Mouse (Mus musculus): ENCODE results near the gene Kifc3. TPM values are rescaled to one million over a fixed set of nuclear protein-coding genes. Genes with fewer than 3 reads are reported as not detected.
A peak's percentile ranks its signal among the peaks of the same experiment; 100 is the strongest.
"Not testable (repeated sequence)": the region's sequence is repeated elsewhere in the genome, so short reads cannot be mapped to it uniquely, and the experiment has no call there.

Gene Kifc3
- 10 to 100 TPM; 61.4 to 62.0 TPM for total RNA-seq (2021)

DNA sequence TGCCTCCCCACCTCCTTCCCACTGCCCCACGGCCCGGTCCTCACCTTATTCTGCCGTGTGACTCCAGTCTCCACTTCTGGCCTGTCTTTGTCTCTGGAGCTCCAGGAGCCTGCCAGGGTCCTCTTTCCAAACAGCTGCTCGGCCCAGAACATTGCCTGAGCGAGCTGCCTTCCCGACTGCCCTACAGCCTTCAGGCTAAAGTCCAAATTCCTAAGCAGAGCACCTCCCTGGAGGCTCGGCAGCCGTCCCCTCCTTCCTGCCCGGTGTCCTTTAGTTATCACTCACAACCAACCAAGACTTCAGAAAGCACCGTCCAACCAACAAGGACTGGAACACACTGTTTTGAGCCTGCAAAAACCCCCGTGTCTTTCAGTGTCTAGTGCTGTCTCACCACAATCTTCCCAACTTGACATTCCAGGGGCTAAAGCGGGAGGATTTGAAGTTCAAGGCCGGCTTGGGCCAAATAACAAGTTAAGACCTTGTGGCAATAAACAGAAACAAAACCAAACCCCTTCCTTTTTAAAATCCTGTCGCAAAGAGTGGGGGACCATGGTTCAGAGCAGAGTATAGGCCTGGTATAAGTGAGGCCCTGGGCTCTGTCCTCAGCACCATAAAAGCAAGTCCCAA is at the start of gene Kifc3:
Gene Kifc3, minus strand, starts transcription at position 164 of the 627 bp plus-strand sequence.
- no peak for DNase-seq

DNA sequence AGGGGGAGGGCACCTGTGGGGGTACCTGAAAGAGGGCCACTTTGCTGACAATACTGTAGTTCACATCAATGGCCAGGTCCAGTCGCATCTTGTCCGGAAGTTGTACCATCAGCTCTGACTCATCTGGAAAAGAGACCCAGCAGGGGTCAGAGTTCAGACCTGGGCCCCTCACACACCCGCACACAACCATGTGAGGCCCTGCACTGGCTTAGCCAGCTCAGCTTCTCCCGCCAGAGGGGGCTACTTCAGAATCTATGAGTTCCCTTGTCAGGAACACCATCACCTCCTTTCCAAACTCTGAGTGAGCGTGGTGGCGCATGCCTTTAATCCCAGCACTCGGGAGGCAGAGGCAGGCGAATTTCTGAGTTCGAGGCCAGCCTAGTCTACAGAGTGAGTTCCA is 49.4 kb upstream of the Kifc3 start:
- no peak for DNase-seq

DNA sequence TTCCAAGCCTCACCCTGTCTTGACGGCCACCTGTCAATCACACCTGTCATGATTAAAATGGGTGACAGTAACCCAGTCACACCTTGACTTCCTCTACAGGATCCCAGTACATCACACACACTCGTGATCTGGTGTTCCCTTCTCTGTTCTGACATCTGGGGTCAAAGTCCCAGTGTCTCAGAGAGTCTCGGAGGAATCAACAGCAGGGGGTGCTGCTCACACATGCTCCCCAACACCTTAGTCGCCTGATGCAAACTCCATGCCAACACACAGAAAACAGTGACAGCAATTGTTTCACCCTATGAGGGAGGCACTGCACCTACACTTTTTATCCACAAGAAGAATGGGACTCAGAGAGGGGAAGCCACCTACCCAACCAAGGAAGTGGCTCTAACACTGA is 47.2 kb upstream of the Kifc3 start:
- no peak for DNase-seq

DNA sequence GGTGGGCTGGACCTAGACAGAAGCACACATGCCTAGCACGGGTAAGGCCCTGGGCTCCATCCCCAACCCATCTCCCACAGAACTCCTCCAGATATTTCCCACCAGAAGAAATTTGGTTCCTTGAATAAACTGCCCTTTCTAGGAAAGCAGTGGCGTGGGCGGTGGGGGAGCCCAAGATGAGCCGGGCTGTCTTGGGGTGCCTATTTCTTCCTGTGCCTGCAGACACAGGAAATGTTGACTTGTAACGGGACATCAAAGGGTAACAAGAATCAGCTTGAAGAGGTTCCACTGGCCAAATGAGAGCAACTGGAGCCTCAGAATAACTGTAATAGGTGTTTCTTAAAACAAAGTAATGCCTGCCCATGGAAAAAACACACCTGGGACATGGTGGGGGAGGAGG is 44.7 kb upstream of the Kifc3 start:
- no peak for DNase-seq

DNA sequence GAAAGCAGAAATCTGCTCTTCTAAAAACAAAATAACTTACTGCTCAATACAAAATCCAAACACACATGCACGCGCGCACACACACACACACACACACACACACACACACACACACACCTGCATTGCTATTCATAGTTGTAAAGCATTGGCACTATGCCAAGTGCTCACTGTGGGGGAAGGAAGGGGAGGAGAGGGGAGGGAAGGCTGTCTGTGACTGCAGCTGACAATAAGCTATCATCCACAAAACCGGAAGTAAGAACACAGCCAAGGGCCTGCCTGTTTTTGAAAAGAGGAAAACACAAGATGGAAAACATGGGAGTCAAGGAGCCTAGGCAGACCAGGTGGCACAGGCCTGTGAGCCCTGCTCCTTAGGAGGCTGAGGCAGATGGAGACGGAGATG is 42.6 kb upstream of the Kifc3 start:
- DNase-seq: no peak

DNA sequence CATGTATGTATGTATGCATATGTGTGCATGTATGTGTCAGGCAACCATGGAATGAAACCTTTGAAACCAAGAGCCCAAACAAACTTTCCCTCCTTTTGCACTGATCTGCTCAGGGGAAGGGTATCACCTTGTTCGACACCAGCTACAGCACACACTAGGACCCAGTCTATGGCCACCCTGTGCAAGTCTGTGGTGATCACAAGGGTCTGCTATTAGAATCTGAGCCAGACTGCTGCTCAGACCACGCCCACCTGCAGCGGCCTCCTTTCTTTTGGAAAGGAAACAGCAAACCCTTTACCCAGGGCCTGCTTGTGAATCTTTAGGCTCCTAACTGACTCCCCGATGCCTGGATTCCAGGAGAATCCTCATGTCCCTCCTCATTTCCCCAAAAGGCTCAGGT is 41.2 kb upstream of the Kifc3 start:
- DNase-seq: no peak

DNA sequence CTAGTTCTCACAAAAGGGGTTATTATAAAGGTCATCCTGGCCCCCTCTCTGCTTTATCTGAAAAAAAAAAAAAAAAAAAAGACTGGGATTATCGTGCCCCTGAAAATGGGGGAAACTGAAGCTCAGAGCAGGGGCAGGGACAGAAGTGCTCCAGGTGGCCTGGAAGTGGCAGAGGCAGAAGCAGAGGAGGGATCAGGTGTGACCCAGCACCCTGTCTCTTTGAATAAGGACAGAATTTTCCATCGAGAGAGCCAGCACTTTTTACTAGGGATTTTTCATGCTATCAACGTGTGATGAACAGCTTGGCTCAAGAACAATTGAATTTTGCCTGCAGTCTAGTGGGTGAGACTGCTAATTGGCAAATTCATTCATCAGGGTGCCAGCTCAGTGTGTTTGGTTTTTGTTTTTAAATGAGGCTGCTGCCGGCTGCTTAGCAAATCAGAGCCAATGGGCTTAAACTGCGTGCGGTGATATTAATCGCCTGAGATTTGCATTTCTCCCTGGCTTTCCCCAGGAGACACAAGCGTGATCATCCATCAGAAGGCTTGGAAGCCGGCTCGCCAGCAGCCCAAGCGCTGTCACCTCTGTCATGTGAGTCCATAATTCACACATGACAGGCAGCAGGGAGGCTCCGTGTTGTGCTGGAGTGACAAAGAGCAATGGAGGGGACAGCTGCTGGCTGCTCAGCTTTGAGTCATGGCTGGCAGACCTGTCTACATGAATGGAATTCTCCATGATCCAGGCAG is 40.4 kb upstream of the Kifc3 start:
- peak; percentile 70 to 74 for DNase-seq

DNA sequence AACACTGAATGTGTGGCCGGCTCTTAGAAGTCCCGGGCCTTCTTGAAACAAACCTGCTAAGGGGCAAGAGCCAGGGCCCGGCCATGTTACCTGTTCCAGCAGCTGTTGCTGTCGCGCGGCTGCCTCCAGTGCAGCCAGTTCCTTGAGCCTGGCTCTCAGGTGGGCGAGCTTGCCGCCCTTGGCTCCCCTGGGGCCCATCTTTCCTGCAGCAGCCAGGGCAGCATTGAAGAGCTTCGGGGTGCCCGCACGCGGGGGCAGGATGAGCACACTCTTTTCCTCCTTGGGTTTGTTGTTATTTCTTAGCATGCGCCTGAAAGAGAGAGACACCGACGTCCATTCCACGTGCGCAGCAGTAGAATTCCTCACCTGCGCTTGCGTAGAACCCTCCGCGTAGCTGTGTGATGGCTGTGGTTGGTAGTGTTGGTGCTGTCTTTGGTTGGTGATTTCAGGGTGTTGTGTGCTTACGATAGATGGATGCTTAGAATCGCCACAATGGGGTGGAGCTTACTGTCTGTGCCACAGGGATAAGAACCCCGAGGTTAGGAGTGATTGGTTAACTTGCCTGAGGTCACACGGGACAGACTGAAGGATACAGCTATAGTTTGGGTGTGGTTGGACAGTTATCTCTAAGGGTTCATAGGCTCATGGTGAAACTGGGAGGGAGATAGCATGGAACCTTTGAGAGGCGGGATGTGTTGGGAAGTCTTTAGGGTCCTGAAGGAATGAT is 39.6 kb upstream of the Kifc3 start:
- no peak for DNase-seq

DNA sequence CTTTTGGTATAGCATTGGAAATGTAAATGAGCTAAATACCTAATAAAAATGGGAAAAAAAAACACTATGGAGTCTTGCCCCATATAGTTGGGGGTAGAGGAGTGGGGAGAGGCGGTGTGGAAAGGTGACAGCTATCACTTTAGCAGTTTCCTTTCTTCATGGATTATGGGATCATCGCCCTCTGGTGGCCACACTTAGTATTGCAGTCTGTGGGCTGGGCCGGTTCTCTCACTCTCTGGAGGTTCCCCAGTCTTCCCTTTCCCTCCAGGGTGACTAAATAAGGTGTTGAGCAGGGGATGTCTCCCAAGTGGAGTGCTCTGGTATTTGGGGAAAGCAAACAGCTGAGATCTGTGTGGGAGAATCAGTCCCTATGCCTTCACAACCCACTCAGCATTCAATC is 33.1 kb upstream of the Kifc3 start:
- peak; percentile 66 to 76 for DNase-seq

DNA sequence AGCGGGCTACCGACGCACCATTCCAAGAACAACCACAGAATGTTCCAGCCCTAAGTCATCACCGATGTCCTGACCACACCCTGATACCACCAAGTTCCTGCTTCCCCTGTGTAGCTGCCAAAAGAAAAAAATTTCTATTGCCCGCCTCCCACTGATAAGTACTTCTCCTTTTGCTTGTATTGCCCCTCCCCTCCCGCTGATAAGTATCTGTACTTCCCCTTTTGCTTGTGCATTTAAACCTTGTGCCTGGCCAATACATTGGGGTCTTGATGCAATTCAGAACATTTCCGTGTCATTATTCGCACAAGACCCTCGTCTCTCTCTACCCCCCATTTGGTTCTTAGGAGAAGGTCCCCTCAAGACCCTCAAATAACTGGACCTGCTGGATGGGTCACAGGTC is 27.5 kb upstream of the Kifc3 start:
- DNase-seq: not testable (repeated sequence)

DNA sequence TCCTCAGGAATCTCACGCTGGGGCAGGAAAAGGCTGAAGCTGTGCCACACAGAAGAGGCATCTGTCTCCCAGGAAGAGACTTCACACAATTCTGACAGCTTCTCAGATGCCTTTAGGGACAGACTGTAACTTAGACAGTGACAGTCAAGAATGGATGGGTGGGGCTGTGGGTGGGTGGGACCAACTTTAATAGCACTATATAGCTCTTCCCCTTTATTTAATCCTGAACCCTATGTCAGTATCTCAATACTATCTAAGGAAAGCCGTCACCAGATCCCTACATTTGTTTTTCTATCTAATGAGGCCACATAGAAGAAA is 24.5 kb upstream of the Kifc3 start:
- no peak for DNase-seq

DNA sequence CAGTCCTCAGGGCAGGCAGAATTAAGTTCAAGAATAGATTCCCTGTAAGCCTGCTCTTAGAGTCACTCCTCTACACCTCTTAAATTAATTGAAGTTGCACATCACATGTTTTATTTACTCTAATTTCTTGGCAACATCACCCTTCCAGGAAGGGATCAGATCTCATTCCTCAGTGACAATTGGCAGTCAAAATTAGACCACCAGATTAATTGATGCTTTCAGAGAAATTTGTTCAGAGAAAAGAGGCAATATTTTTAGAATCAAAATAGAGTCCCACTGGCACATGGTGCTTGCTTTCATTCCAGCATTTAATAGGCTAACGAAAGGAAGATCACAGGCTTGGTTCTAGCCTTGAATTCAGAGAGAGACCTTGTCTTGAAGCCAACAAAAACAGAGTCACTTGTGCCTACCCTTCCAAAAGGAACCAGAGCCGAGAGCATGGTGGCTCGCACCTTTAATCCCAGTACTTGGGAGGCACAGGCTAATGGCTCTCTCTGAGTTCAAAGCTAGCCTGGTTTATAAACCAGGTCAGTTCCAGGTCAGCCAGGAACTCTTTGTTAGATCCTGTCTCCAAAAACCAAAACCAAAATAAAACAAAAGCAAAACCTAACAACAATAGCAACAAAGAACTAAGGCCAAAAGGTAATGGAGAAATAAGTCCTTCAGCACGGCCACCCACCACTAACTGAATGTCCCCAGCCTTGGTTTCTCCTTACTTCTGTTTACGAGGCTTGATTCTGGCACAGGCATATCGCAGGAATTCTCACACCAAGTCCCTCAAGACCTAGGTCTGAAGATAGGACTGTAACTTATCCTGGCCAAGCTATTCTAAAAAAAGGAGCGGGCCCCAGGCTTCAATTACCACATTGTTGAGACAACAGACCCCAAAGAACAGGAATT is 23.9 kb upstream of the Kifc3 start:
- DNase-seq: no peak

DNA sequence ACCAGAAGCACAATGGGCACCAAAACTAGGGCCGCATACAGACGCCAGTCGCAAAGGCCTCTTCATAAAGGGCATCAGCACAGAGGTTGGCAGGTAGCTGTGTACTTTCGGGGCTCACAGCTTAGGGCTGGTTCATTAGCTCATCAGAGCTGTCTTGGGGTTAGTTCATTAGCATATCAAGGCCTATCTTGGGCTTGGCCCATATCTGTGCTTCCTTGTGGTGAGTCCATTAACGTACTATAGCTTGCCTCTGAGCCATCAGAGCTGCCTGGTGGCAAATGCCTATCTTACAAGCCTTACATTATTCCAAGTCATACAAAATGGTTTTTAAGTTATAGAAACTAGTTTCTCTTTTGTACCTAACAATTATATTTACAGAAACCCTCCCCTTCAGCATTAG is 21.4 kb upstream of the Kifc3 start:
- no peak for DNase-seq

DNA sequence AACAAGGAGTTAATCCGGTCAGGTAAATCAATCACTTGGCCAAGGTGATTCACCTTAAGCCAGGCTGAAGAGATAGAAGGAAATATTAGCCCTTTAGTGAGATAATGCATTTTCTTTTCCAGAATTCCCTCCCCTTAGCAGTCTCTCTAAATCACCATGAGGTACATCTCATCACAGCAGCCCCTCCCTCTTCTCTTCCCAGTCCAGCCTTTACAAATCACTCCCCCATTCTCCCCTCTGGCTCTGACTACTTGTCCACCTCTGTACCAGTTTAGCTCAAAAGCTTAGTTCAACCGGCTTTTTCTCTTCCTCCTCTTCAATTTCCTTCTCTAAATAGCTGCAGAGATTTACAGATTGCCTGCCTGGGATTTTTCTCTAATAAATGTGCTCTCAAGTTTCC is 18.4 kb upstream of the Kifc3 start:
- DNase-seq: no peak

DNA sequence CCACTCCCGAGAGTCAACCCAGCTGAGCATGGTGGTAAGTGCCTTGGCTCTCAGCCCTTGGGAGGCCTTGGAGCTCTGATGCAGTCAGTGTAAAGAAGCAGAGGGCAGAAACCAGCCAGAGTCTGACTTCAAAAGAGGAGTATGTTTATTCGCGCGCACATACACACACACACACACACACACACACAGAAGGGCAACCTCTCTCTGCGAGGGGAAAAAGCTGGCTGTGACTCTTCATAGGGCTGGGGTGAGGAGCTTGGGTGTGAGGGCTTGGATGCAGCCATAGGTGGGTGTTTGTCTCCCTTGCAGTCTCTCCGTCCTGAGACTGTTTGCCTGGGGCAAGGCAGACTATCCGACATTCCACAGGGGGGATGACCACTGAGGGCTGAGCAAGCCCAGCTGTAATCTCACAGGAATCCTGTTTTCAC is 18.0 kb upstream of the Kifc3 start:
- no peak for DNase-seq

DNA sequence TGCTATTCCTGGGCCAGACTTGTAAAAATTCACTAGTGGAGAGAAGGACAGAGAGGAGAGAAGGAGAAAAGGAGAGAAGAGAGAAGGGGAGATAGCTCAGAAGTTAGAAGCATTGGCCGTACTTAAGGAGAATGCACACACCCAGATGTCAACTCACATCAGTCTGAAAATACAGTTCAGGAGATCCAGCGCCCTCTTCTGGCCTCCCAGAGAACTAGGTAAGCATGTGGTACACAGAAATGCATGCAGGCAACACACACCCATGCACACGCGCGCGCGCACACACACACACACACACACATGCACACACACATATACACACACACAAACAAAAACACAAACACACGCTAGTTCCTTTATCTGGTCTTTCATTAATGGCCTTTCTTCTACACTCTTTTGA is 17.0 kb upstream of the Kifc3 start:
- no peak for DNase-seq

DNA sequence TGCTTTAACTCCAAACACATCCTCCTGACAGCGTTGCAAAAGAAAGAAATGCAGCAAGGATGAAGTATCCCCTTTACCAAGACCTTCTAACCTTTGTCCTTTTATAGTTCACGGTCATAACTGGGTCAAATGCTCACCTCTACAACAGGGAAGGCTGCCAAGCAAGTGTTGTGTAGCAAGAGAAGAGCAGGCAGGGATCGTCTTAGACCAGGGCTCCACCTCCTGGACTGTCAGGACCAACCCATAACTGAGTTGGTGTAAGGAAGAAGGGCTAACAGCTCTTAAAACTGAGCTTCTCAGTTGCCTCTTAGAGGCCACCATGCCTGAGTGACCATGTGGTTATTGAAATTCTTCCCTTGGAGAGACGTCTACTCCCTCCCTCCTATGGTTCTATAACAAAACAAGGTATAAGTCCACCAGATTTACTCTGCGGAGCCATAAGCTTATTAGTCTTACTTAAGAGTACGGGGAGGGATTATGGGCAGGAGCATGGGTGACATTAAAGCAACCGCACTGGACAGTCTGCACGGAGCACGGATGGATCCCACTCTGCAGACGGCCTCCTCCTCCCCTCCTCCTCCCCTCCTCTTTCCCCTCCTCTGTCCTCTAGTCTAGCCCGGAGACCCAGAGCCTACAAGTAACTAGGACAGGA is 13.2 kb upstream of the Kifc3 start:
- no peak for DNase-seq

DNA sequence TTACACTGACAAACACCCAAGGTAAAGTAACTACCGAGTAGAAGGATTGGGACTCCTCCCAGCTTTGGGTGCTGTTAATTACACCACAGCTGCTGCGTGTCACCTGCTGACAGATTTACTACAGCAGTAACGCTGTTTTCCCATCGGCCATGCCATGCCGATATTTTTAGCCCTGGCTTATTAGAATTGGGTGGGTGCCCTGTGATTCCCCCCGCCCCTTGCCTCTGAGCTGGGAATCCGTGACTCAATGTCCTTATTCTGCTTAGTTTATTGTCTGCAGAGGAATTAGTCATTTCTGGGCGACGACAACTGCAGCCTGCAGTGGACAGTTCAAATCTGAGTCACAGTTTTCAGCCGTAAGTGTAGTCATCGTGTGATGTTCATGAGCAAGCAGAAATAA is 7.3 kb upstream of the Kifc3 start:
- peak in 1 of 2 experiments; percentile 4 for DNase-seq

DNA sequence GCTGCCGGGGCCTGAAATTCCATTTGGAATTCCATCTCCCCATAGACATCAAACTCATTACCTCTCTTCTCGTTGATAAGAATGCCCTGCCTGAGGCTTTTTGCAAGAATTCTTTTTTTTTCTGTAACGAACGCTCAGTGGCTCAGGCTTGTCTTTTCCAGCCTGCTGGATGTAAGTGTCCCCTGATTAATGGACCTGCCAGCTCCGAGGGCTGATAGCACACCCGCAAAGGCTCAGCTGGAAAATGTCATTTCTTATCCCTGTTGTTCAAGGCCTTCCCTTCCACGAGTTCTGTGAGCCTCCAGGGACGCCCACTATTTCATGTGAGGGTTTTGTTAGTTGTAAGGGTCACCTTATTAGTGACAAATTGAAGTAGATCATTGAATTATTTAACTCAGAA is 3.3 kb upstream of the Kifc3 start:
- no peak for DNase-seq

DNA sequence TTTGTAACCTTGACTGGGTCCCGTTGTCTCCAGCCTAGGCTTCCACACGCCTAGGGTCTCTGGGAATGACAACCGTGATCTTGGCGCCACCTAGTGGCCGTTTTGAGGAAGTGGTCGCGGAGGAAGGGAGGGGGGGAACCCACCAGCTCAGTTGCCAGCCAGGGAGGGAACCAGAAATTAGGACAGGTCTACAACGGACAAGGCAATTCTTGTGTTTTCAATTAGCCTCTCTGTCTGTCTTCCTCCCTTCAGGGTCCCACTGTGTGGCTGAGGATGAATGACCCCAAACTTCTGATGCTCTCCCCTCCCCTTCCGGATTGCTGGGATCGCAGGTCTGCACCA is 1.4 kb upstream of the Kifc3 start:
- DNase-seq: peak; percentile 66 to 71

DNA sequence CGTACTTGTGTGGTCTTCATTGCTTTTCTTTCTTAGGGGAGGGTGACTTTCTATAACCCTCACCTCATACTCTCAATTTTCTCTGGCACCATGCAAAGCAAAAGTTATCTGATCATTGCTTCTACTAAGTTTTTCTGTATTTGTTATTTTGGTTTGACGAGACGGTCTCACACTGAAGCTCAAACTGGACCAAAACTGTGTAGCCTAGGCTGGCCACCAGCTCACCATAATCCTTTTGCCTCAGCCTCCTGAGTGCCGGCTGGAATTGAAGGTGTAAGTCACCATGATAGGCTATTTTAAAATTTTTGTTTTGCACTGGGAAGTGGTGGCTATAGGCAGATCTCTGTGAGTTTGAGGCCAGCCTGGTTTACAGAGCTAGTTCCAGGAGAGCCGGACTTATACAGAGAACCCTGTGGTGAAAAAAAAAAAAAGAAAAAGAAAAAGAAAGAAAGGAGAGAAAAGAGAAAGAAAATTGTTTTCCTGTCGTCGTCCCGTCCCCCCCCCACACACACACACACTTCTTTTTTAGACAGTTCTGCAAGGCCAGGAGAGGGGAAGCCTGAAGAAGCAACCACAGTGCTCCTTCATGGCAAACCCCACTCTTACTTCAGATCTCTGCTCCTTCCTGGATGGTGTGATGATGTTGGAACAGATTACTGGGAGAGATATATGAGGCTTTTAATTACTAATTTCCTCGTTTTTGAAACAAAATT is 870 bp upstream of the Kifc3 start:
- no peak for DNase-seq

DNA sequence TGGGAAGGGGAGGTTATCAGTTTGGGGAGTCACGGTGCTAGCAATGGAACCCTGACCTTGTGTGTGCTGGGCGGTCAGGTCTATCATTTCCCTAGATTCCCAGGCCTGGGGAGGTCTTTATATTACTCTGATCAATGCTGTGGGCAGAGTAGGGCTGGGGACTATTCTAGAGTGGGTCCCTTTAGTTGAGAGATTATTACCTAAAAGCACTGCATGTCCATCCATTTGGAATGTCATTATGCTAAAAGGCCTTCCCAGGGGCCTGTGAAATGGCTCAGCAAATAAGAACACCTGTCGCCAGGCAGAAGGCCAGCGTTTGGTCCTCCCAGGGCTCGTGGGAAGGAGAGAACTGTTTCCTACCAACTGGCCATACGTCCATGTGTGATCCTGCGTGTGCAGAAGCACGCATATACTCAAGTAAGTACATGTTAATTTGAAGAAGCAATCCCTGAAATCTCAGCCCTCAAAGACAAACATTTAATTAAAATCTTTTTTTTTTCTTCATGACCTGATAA is 499 bp downstream of the Kifc3 start:
- DNase-seq: no peak
